Mouse (Mus musculus) right cerebral cortex, adult 18-20 months (tissue): ENCODE data around the gene Gm28102.
"Not testable (repeated sequence)": the region's sequence is repeated elsewhere in the genome, so short reads cannot be mapped to it uniquely, and the experiment has no call there.

Experiments
- DNase-seq: peaks from one replicate; pipeline ENCODE4 v3.0.0; 2022; ENCODE audit warnings: mixed read lengths

Gm28102 gene

DNA sequence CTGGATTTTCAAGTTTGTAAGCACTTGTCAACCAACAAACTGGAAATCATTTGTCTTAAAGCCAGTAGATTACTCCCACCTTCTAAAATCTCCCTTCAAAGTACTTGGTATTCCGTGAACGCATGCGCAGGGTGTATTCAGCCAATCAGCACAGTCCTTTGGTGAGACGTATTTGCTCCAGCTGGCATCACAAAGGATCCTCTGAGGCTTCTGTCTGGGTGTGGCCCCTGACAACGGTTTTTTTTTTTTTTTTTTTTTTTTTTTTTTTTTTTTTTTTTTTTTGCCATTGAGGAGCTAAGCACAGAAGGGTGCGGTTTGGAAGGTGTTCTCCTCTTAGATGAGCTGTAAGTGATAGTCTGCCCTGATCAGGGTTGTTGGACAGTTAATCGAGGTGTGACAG lies at the start of gene Gm28102:
Gene Gm28102 (plus strand): TSS at position 301 of the 400 bp plus-strand sequence.
- not testable (repeated sequence) for DNase-seq
